ENCODE assay signal across 8 mouse cellular contexts in genomic region chr17:46857361-46857902, GRCm38 (mm10). TPM values are rescaled to one million over a fixed set of nuclear protein-coding genes. Genes with fewer than 3 reads are reported as not detected.
A peak's percentile ranks its signal among the peaks of the same experiment; 100 is the strongest.
DNase-seq lines count a peak whose midpoint lies in the region; ATAC-seq and TF ChIP-seq lines count a peak whose summit lies in the region.

No protein-coding gene starts in this region.

- H3K4me1 ChIP-seq in bone marrow macrophage, adult 2 months (ENCODE audit: control insufficient read depth, insufficient read depth, low read length) = peaks cover 19% of the 10 kb centered on the region
- H3K4me1 ChIP-seq in embryonic fibroblast, embryonic 13.5 days (ENCODE audit: control insufficient read depth, insufficient read depth, low read length) = peaks cover 10% of the 10 kb centered on the region
- H3K4me1 ChIP-seq in heart, embryonic 10.5 days = peaks cover 36% of the 10 kb centered on the region
- peaks cover 43% of the 10 kb centered on the region for H3K4me1 ChIP-seq in kidney, embryonic 15.5 days
- peaks cover 23% of the 10 kb centered on the region for H3K4me1 ChIP-seq in liver, embryonic 11.5 days (replicated peaks; ENCODE audit: control insufficient read depth, insufficient read depth, low read length)
- no peaks in the 10 kb centered on the region; the same call in none of the 2 replicates for H3K4me1 ChIP-seq in stomach, postnatal 0 days (replicated peaks; ENCODE audit: control insufficient read depth, insufficient read depth)

- peak overlapping the region; percentile 94 for H3K4me3 ChIP-seq in bone marrow macrophage, adult 2 months (ENCODE audit: insufficient read depth, low read length)
- peak overlapping the region; percentile 95 for H3K4me3 ChIP-seq in embryonic fibroblast, embryonic 13.5 days (ENCODE audit: insufficient read depth, low read length)
- H3K4me3 ChIP-seq in heart, embryonic 10.5 days = peak overlapping the region; percentile 94
- peak overlapping the region; percentile 91 for H3K4me3 ChIP-seq in kidney, embryonic 15.5 days (replicated peaks)
- H3K4me3 ChIP-seq in liver, embryonic 11.5 days (ENCODE audit: low read depth, low read length) = peak overlapping the region; percentile 96
- H3K4me3 ChIP-seq in stomach, postnatal 0 days (ENCODE audit: low read depth, low read length) = peak overlapping the region; percentile 99

- no peaks in the 10 kb centered on the region for H3K9me3 ChIP-seq in heart, embryonic 10.5 days
- H3K9me3 ChIP-seq in kidney, embryonic 15.5 days (replicated peaks) = no peaks in the 10 kb centered on the region
- H3K9me3 ChIP-seq in liver, embryonic 11.5 days (ENCODE audit: control insufficient read depth, low read length) = no peaks in the 10 kb centered on the region
- no peaks in the 10 kb centered on the region for H3K9me3 ChIP-seq in stomach, postnatal 0 days (ENCODE audit: control insufficient read depth, low read length)

- H3K4me2 ChIP-seq in kidney, embryonic 15.5 days = peak overlapping the region; percentile 67
- peak overlapping the region; percentile 72 for H3K4me2 ChIP-seq in liver, embryonic 11.5 days
- peak overlapping the region; percentile 62 for H3K4me2 ChIP-seq in stomach, postnatal 0 days (replicated peaks; ENCODE audit: low read depth)

- peak; percentile 80 to 83 for DNase-seq in B cell, adult 2 months
- DNase-seq in heart, embryonic 10.5 days (ENCODE audit: low spot score) = peak; percentile 93
- peak; percentile 84 for DNase-seq in liver, embryonic 11.5 days (ENCODE audit: low spot score)
- DNase-seq in natural killer cell, adult 2 months (ENCODE audit: low spot score in 2 of 2) = peak; percentile 67 to 75
- DNase-seq in stomach, postnatal 0 days (ENCODE audit: low spot score) = peak; percentile 87

- H3K36me3 ChIP-seq in heart, embryonic 10.5 days = no peaks in the 10 kb centered on the region
- no peaks in the 10 kb centered on the region for H3K36me3 ChIP-seq in kidney, embryonic 15.5 days
- no peaks in the 10 kb centered on the region for H3K36me3 ChIP-seq in liver, embryonic 11.5 days (ENCODE audit: control insufficient read depth, insufficient read depth, low read length)
- no peaks in the 10 kb centered on the region for H3K36me3 ChIP-seq in stomach, postnatal 0 days (ENCODE audit: control insufficient read depth, insufficient read depth, low read length)

- no peak for TF ChIP-seq CTCF in bone marrow macrophage, adult 2 months (IDR thresholded peaks at IDR 0.05; ENCODE audit: low read depth, low read length)
- TF ChIP-seq CTCF in embryonic fibroblast, embryonic 13.5 days (IDR thresholded peaks at IDR 0.05; ENCODE audit: borderline replicate concordance, insufficient read depth, low read length) = no peak
- TF ChIP-seq CTCF in stomach, postnatal 0 days (IDR thresholded peaks at IDR 0.05; ENCODE audit: low read depth) = 0 out of 2 replicates have a peak, but pooled peaks have one; percentile 1

- H3K9ac ChIP-seq in kidney, embryonic 15.5 days = peak overlapping the region; percentile 100
- peak overlapping the region; percentile 99 for H3K9ac ChIP-seq in liver, embryonic 11.5 days (ENCODE audit: low read depth, low read length)
- H3K9ac ChIP-seq in stomach, postnatal 0 days (ENCODE audit: low read length) = peak overlapping the region; percentile 100

- no peak for TF ChIP-seq EP300 in stomach, postnatal 0 days (optimal IDR thresholded peaks at IDR 0.05)

- WGBS in heart, embryonic 10.5 days = under 1% methylated on average over 47 of the region's 52 CpGs
- WGBS in kidney, embryonic 15.5 days = 0% methylated on average over 45 of the region's 52 CpGs
- 0% methylated on average over 36 of the region's 52 CpGs for WGBS in liver, embryonic 11.5 days
- WGBS in stomach, postnatal 0 days = 0% methylated on average over 24 of the region's 52 CpGs

- H3K27me3 ChIP-seq in heart, embryonic 10.5 days (ENCODE audit: insufficient read depth, poor library complexity, severe bottlenecking) = no peaks in the 10 kb centered on the region
- H3K27me3 ChIP-seq in kidney, embryonic 15.5 days = no peaks in the 10 kb centered on the region
- H3K27me3 ChIP-seq in liver, embryonic 11.5 days (replicated peaks; ENCODE audit: control insufficient read depth, insufficient read depth, low read length) = no peaks in the 10 kb centered on the region
- no peaks in the 10 kb centered on the region for H3K27me3 ChIP-seq in stomach, postnatal 0 days (ENCODE audit: control insufficient read depth, insufficient read depth, low read length)

- peak; percentile 68 for ATAC-seq in kidney, embryonic 15.5 days (replicated peaks; ENCODE audit: low FRiP score)
- ATAC-seq in liver, embryonic 11.5 days (replicated peaks; ENCODE audit: low FRiP score) = peak; percentile 72
- peak; percentile 85 for ATAC-seq in stomach, postnatal 0 days (ENCODE audit: low FRiP score, low TSS enrichment)

- H3K27ac ChIP-seq in bone marrow macrophage, adult 2 months (ENCODE audit: insufficient read depth, low read depth, low read length) = peak overlapping the region; percentile 99
- peak overlapping the region; percentile 100 for H3K27ac ChIP-seq in embryonic fibroblast, embryonic 13.5 days (ENCODE audit: insufficient read depth, low read length)
- H3K27ac ChIP-seq in heart, embryonic 10.5 days = peak overlapping the region; percentile 100
- peak overlapping the region; percentile 100 for H3K27ac ChIP-seq in kidney, embryonic 15.5 days
- peak overlapping the region; percentile 100 for H3K27ac ChIP-seq in liver, embryonic 11.5 days (ENCODE audit: low read depth, low read length)
- H3K27ac ChIP-seq in stomach, postnatal 0 days (replicated peaks) = peak overlapping the region; percentile 100

- no peak for TF ChIP-seq POLR2A in bone marrow macrophage, adult 2 months (IDR thresholded peaks at IDR 0.05; ENCODE audit: borderline replicate concordance, low read depth, low read length)
- TF ChIP-seq POLR2A in embryonic fibroblast, embryonic 13.5 days (IDR thresholded peaks at IDR 0.05; ENCODE audit: low read depth, low read length) = peak; percentile 71; the same call in 1 of the 2 replicates

RNA-seq across cellular contexts. Expression of gene Bicral, which starts 0.8 kb away (rescaled TPM):
- polyA plus RNA-seq in bone marrow macrophage, adult 2 months (2012; ENCODE audit: insufficient read depth, insufficient read length, missing spikeins) = 11.3 and 11.8 TPM in 2 replicates
- 9.4 and 14.0 TPM in 2 replicates for polyA plus RNA-seq in embryonic fibroblast, embryonic 13.5 days (2011; ENCODE audit: insufficient read length, low read depth, missing spikeins)
- polyA plus RNA-seq in heart, embryonic 10.5 days (2016; fragmentation: Nextera tagmentation; extraction: Ambion mirVana) = 3.3 and 3.4 TPM in 2 replicates
- 4.2 and 4.9 TPM in 2 replicates for polyA plus RNA-seq in kidney, embryonic 15.5 days (2015; fragmentation: Nextera tagmentation; extraction: Ambion mirVana)
- polyA plus RNA-seq in liver, embryonic 11.5 days (2014; fragmentation: Nextera tagmentation; extraction: Ambion mirVana) = 6.3 and 7.4 TPM in 2 replicates
- polyA plus RNA-seq in stomach, postnatal 0 days (2015; fragmentation: Nextera tagmentation; extraction: Ambion mirVana) = 2.3 and 2.8 TPM in 2 replicates

RNA-seq across cellular contexts. Expression of gene Tbcc, which starts 33.1 kb away (rescaled TPM):
- polyA plus RNA-seq in bone marrow macrophage, adult 2 months (2012; ENCODE audit: insufficient read depth, insufficient read length, missing spikeins) = 11.4 and 13.6 TPM in 2 replicates
- 11.5 and 16.5 TPM in 2 replicates for polyA plus RNA-seq in embryonic fibroblast, embryonic 13.5 days (2011; ENCODE audit: insufficient read length, low read depth, missing spikeins)
- polyA plus RNA-seq in heart, embryonic 10.5 days (2016; fragmentation: Nextera tagmentation; extraction: Ambion mirVana) = 43.8 and 63.2 TPM in 2 replicates
- polyA plus RNA-seq in kidney, embryonic 15.5 days (2015; fragmentation: Nextera tagmentation; extraction: Ambion mirVana) = 59.3 and 59.7 TPM in 2 replicates
- 43.5 and 43.7 TPM in 2 replicates for polyA plus RNA-seq in liver, embryonic 11.5 days (2014; fragmentation: Nextera tagmentation; extraction: Ambion mirVana)
- polyA plus RNA-seq in stomach, postnatal 0 days (2015; fragmentation: Nextera tagmentation; extraction: Ambion mirVana) = 42.2 and 45.5 TPM in 2 replicates

RNA-seq across cellular contexts. Expression of gene Prph2, which starts 52.8 kb away (rescaled TPM):
- polyA plus RNA-seq in bone marrow macrophage, adult 2 months (2012; ENCODE audit: insufficient read depth, insufficient read length, missing spikeins) = not detected in 2 replicates
- polyA plus RNA-seq in embryonic fibroblast, embryonic 13.5 days (2011; ENCODE audit: insufficient read length, low read depth, missing spikeins) = not detected in 2 replicates
- not detected in 2 replicates for polyA plus RNA-seq in heart, embryonic 10.5 days (2016; fragmentation: Nextera tagmentation; extraction: Ambion mirVana)
- 0.08 TPM in 1 of 2 replicates, not detected in the other for polyA plus RNA-seq in kidney, embryonic 15.5 days (2015; fragmentation: Nextera tagmentation; extraction: Ambion mirVana)
- polyA plus RNA-seq in liver, embryonic 11.5 days (2014; fragmentation: Nextera tagmentation; extraction: Ambion mirVana) = not detected in 2 replicates
- not detected in 2 replicates for polyA plus RNA-seq in stomach, postnatal 0 days (2015; fragmentation: Nextera tagmentation; extraction: Ambion mirVana)

Comparison
In these comparisons a context has a peak if more than half of its experiments do, and no peak if none do; other contexts are left out.
1. Peak in every context shown above with its lines: DNase-seq, ATAC-seq, H3K4me3 ChIP-seq and H3K27ac ChIP-seq.